Mouse (Mus musculus) spleen, postnatal 4 days (tissue): ENCODE data around the gene Nynrin.
A peak's percentile ranks its signal among the peaks of the same experiment; 100 is the strongest.

Experiments
- DNase-seq, 2 experiments: peaks; one replicate each; pipeline ENCODE4 v3.0.0; 2022; ENCODE audit warnings: low spot score in 2 of 2

The Nynrin gene

GRCm38 (mm10) chr14:55853621-55854285, at the start of gene Nynrin:
TSS of gene Nynrin (plus strand) at chr14:55854010.
- peak in 1 of 2 experiments; percentile 37 for DNase-seq

- DNase-seq: peak; percentile 17 to 60
Observed at GRCm38 (mm10) chr14:55814885-55815284, 38.9 kb upstream of the Nynrin start.

GRCm38 (mm10) chr14:55815310-55815751, 38.5 kb upstream of the Nynrin start:
- DNase-seq: peak; percentile 13 to 58

GRCm38 (mm10) chr14:55819845-55820405, 33.9 kb upstream of the Nynrin start:
- peak; percentile 7 to 27 for DNase-seq

GRCm38 (mm10) chr14:55820576-55820975, 33.2 kb upstream of the Nynrin start:
- DNase-seq: peak; percentile 9 to 47

GRCm38 (mm10) chr14:55822435-55822990, 31.3 kb upstream of the Nynrin start:
- DNase-seq: peak; percentile 67 to 85

GRCm38 (mm10) chr14:55822991-55823762, 30.6 kb upstream of the Nynrin start, which contains the start of gene Nfatc4:
TSS of gene Nfatc4 (plus strand) at chr14:55823144.
- DNase-seq: peak; percentile 25 to 65

- peak; percentile 12 to 52 for DNase-seq
Observed at GRCm38 (mm10) chr14:55824001-55824480, 29.8 kb upstream of the Nynrin start.

- DNase-seq: peak in 1 of 2 experiments; percentile 12
Observed at GRCm38 (mm10) chr14:55824481-55825215, 29.2 kb upstream of the Nynrin start.

GRCm38 (mm10) chr14:55825216-55826051, 28.4 kb upstream of the Nynrin start:
- peak; percentile 12 to 58 for DNase-seq

- DNase-seq: peak; percentile 11 to 61
Observed at GRCm38 (mm10) chr14:55826142-55826541, 27.7 kb upstream of the Nynrin start.

GRCm38 (mm10) chr14:55826551-55827340, 27.1 kb upstream of the Nynrin start:
- peak; percentile 12 to 63 for DNase-seq

- no peak for DNase-seq
Observed at GRCm38 (mm10) chr14:55828716-55829263, 25.0 kb upstream of the Nynrin start.

GRCm38 (mm10) chr14:55829854-55830253, 24.0 kb upstream of the Nynrin start:
- DNase-seq: peak in 1 of 2 experiments; percentile 50

GRCm38 (mm10) chr14:55830331-55830730, 23.5 kb upstream of the Nynrin start:
- DNase-seq: peak in 1 of 2 experiments; percentile 49

- DNase-seq: no peak
Observed at GRCm38 (mm10) chr14:55833126-55833525, 20.7 kb upstream of the Nynrin start.

GRCm38 (mm10) chr14:55834808-55835533, 18.8 kb upstream of the Nynrin start:
- DNase-seq: no peak

GRCm38 (mm10) chr14:55838312-55838711, 15.5 kb upstream of the Nynrin start:
- no peak for DNase-seq
